Mouse (Mus musculus): ENCODE measurements around the gene Cmss1. TPM values are rescaled to one million over a fixed set of nuclear protein-coding genes. Genes with fewer than 3 reads are reported as not detected.

Cmss1 gene
- polyA plus RNA-seq, 2 experiments, result 10.9 to 45.3 TPM

GRCm38 (mm10) chr16:57560185-57560584, 46.5 kb downstream of the Cmss1 start:
- no peaks in the 10 kb centered on the region for H3K9me3 ChIP-seq (ENCODE audit: control insufficient read depth, low read length)
- peaks cover 5% of the 10 kb centered on the region for H3K36me3 ChIP-seq (ENCODE audit: control insufficient read depth, insufficient read depth, low read length)
- no peak for ATAC-seq (ENCODE audit: low FRiP score, low read depth)
- peaks cover 14% of the 10 kb centered on the region for H3K4me1 ChIP-seq (ENCODE audit: control insufficient read depth, insufficient read depth, low read length)
- no peak for TF ChIP-seq POLR2A (IDR thresholded peaks at IDR 0.05; ENCODE audit: borderline replicate concordance, extremely low read depth, insufficient read depth, insufficient read length)
- no peak overlapping the region for H3K4me3 ChIP-seq (replicated peaks; ENCODE audit: low read length)
- 96% methylated on average over 1 of the region's 1 CpGs for WGBS
- no peaks in the 10 kb centered on the region for H3K27me3 ChIP-seq (ENCODE audit: control insufficient read depth, insufficient read depth, low read length)
- no peak overlapping the region for H3K27ac ChIP-seq (replicated peaks; ENCODE audit: low read depth, low read length)
- DNase-seq (ENCODE audit: low spot score), result no peak
- no peak overlapping the region for H3K9ac ChIP-seq (ENCODE audit: low read depth, low read length, severe bottlenecking)
- H3K4me2 ChIP-seq (replicated peaks; ENCODE audit: low read depth, low read length, severe bottlenecking), result no peak overlapping the region

- no peak for DNase-seq (ENCODE audit: low spot score)
- H3K27ac ChIP-seq (replicated peaks; ENCODE audit: low read depth, low read length), result no peak overlapping the region
- H3K27me3 ChIP-seq (ENCODE audit: control insufficient read depth, insufficient read depth, low read length), result no peaks in the 10 kb centered on the region
- no peak overlapping the region for H3K4me3 ChIP-seq (replicated peaks; ENCODE audit: low read length)
- TF ChIP-seq POLR2A (IDR thresholded peaks at IDR 0.05; ENCODE audit: borderline replicate concordance, extremely low read depth, insufficient read depth, insufficient read length), result no peak
- ATAC-seq (ENCODE audit: low FRiP score, low read depth), result no peak
- peaks cover 19% of the 10 kb centered on the region for H3K4me1 ChIP-seq (ENCODE audit: control insufficient read depth, insufficient read depth, low read length)
- peaks cover 5% of the 10 kb centered on the region; the same call in 1 of the 2 replicates for H3K36me3 ChIP-seq (ENCODE audit: control insufficient read depth, insufficient read depth, low read length)
- H3K9me3 ChIP-seq (ENCODE audit: control insufficient read depth, low read length), result no peaks in the 10 kb centered on the region
- WGBS, result 88% methylated on average over 3 of the region's 3 CpGs
- no peak overlapping the region for H3K9ac ChIP-seq (ENCODE audit: low read depth, low read length, severe bottlenecking)
- no peak overlapping the region for H3K4me2 ChIP-seq (replicated peaks; ENCODE audit: low read depth, low read length, severe bottlenecking)
These were observed 48.4 kb downstream of the Cmss1 start for GRCm38 (mm10) chr16:57558258-57558657.

- ATAC-seq (ENCODE audit: low FRiP score, low read depth) (no peak), DNase-seq (ENCODE audit: low spot score) (no peak)
- no peak overlapping the region for H3K4me2 ChIP-seq (replicated peaks; ENCODE audit: low read depth, low read length, severe bottlenecking)
- TF ChIP-seq POLR2A (IDR thresholded peaks at IDR 0.05; ENCODE audit: borderline replicate concordance, extremely low read depth, insufficient read depth, insufficient read length), result no peak
- no peak overlapping the region for H3K9ac ChIP-seq (ENCODE audit: low read depth, low read length, severe bottlenecking)
- H3K4me3 ChIP-seq (replicated peaks; ENCODE audit: low read length), result no peak overlapping the region
- H3K9me3 ChIP-seq (ENCODE audit: control insufficient read depth, low read length), result no peaks in the 10 kb centered on the region
- peaks cover 13% of the 10 kb centered on the region; the same call in 1 of the 2 replicates for H3K36me3 ChIP-seq (ENCODE audit: control insufficient read depth, insufficient read depth, low read length)
- 72% methylated on average over 2 of the region's 2 CpGs for WGBS
- H3K27ac ChIP-seq (replicated peaks; ENCODE audit: low read depth, low read length), result no peak overlapping the region
- no peaks in the 10 kb centered on the region for H3K27me3 ChIP-seq (ENCODE audit: control insufficient read depth, insufficient read depth, low read length)
- peaks cover 25% of the 10 kb centered on the region for H3K4me1 ChIP-seq (ENCODE audit: control insufficient read depth, insufficient read depth, low read length)
These were observed 50.4 kb downstream of the Cmss1 start for GRCm38 (mm10) chr16:57556244-57556643.

GRCm38 (mm10) chr16:57555667-57556066, 51.0 kb downstream of the Cmss1 start:
- Histone ChIP-seq H3K27me3 (ENCODE audit: control insufficient read depth, insufficient read depth, low read length) (no peaks in the 10 kb centered on the region), H3K9ac (ENCODE audit: low read depth, low read length, severe bottlenecking) (no peak overlapping the region), H3K36me3 (ENCODE audit: control insufficient read depth, insufficient read depth, low read length) (peaks cover 13% of the 10 kb centered on the region; the same call in 1 of the 2 replicates), H3K27ac (replicated peaks; ENCODE audit: low read depth, low read length) (no peak overlapping the region), H3K4me3 (replicated peaks; ENCODE audit: low read length) (no peak overlapping the region), H3K4me1 (ENCODE audit: control insufficient read depth, insufficient read depth, low read length) (peaks cover 25% of the 10 kb centered on the region), H3K4me2 (replicated peaks; ENCODE audit: low read depth, low read length, severe bottlenecking) (no peak overlapping the region), H3K9me3 (ENCODE audit: control insufficient read depth, low read length) (no peaks in the 10 kb centered on the region)
- TF ChIP-seq POLR2A (IDR thresholded peaks at IDR 0.05; ENCODE audit: borderline replicate concordance, extremely low read depth, insufficient read depth, insufficient read length), result no peak
- DNase-seq (ENCODE audit: low spot score), result no peak
- ATAC-seq (ENCODE audit: low FRiP score, low read depth), result no peak
- 76% methylated on average over 4 of the region's 4 CpGs for WGBS

GRCm38 (mm10) chr16:57554886-57555400, 51.7 kb downstream of the Cmss1 start:
- H3K4me3 ChIP-seq (replicated peaks; ENCODE audit: low read length), result no peak overlapping the region
- DNase-seq (ENCODE audit: low spot score) (no peak), ATAC-seq (ENCODE audit: low FRiP score, low read depth) (no peak)
- no peak overlapping the region for H3K4me2 ChIP-seq (replicated peaks; ENCODE audit: low read depth, low read length, severe bottlenecking)
- H3K27me3 ChIP-seq (ENCODE audit: control insufficient read depth, insufficient read depth, low read length), result no peaks in the 10 kb centered on the region
- no peak overlapping the region for H3K9ac ChIP-seq (ENCODE audit: low read depth, low read length, severe bottlenecking)
- H3K9me3 ChIP-seq (ENCODE audit: control insufficient read depth, low read length), result no peaks in the 10 kb centered on the region
- no peak for TF ChIP-seq POLR2A (IDR thresholded peaks at IDR 0.05; ENCODE audit: borderline replicate concordance, extremely low read depth, insufficient read depth, insufficient read length)
- 88% methylated on average over 6 of the region's 6 CpGs for WGBS
- H3K36me3 ChIP-seq (ENCODE audit: control insufficient read depth, insufficient read depth, low read length), result peaks cover 10% of the 10 kb centered on the region; the same call in 1 of the 2 replicates
- no peak overlapping the region for H3K27ac ChIP-seq (replicated peaks; ENCODE audit: low read depth, low read length)
- peaks cover 25% of the 10 kb centered on the region for H3K4me1 ChIP-seq (ENCODE audit: control insufficient read depth, insufficient read depth, low read length)

All from limb, embryonic 14.5 days (tissue).